Mouse (Mus musculus): ENCODE measurements around the gene Speg.

Gene Speg

GRCm38 (mm10) chr1:75365510-75366137 lies 9.5 kb upstream of the Speg start:
- DNase-seq, result no peak

DNA sequence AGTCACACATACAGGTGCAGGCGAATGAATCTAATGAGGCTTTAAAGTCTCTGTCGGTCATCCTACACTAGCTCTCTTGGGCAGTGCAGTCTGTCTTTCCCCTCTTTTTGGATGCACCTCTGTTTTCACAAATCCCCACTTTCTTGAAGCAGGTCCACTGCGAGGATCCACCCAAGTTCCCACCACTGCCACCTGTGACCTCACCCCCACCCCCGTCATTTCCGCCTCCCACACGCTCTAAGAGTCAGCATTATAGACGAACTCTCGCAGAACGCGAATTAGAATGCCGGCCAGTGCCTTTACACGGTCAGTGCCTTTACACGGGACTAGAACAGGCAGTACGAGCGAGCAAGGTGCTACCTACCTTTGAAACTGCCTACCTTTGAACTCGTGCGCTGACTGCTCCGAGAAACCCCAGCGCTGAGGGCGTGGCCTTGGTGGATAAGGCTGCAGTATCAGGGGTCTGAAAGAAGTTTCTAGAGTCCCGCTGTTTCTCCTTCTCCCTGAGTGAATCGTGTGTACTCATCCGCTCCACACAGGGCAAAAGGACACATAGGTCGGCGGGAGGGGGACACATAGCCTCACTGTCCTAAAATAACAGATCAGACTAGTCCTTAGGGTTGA lies 5.6 kb upstream of the Speg start:
- no peak for DNase-seq

DNA sequence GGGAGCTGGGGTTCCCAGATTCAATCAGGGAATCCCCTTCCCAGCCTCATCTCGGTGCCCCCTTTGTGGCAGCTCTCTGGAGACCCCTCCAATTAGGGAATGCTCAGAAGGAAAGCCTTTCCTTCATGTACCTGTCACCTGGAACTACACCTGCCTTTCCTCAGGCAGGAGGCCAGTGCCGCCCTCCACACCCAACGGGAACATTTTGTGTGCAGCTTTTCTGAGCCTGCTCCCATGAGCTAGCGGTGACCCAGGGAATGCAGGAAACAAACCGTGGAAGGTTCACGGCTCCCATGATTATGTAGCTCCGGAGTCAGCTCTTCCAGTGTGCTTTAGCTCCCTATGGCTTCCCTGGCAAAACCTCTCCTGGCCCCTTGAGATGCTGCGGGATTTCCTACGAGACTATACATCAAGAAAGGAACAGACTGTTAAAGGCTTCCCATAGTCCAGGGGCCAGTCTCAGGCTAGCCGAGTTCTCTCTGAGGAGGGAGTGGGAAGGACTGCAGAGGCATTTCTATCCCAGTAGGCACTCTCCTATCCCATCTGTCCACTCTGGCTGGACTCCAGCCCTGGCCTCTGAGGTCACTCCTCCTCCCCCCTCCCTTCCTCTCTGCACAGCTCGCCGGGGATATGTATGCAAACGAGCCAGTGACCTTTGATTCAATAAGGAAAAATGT lies 5.0 kb upstream of the Speg start:
- no peak for DNase-seq

GRCm38 (mm10) chr1:75371317-75372095 lies 3.6 kb upstream of the Speg start:
- peak; percentile 35 for DNase-seq

DNA sequence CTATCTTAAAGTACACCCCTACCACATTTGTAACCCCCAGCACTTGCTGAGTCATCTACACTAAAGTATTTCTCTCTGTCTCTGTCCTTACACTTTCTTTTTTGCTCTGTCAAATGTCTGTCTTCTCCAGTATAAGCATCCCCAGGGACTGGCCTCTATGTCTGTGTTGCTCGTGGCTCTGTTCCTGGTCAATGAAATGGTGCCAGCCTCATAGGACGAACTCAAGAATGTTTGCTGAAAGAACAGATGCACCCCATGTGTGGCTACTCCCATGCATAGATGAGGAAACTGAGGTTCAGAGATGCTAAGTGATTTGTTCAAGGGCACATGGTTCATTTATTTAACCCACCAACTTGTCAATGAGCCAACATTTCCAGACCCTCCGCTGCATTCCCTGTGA lies 2.6 kb upstream of the Speg start:
- DNase-seq, result no peak

- no peak for DNase-seq
Measured at GRCm38 (mm10) chr1:75373276-75373675, 1.8 kb upstream of the Speg start.

GRCm38 (mm10) chr1:75379196-75379595 lies 4.1 kb downstream of the Speg start:
- no peak for DNase-seq

DNA sequence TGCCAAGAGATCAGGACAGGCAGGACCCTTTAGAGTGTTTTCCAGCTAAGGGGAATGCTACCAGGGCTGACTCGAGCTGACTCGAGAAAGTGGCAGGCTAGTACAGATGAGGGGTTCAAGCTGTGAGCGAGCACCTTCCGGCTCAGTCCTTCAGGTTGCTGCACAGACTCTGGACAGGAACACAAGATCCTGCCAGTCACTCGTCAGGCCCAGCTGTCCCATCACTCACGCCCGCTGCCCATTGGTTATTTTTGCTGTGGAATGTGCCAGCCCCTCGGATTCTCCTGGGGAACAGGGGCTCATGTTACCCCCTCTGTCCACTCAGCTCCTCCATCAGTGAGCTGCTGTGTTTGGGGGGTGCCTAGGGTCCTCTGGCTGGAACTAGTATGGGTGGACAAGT lies 4.8 kb downstream of the Speg start:
- DNase-seq, result no peak

DNA sequence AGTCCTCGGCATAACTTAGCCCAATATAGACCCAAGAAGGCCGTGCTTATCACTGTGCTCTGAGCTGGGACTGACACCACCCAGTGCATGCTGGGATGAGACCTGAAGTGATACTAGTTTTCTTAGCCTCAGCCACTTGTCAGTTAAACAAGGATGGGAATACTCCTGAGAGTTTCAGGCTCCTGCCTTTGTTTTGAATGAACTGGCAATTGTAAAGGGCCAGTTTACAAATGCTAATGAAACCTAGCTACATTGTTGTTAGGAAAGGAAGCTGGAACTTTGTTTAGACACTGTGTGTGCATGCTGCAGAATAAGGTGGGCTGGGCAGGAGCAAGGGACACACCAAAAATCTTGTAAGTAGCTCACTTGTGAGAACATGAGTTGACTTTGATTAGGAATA lies 5.9 kb downstream of the Speg start:
- DNase-seq, result no peak

DNA sequence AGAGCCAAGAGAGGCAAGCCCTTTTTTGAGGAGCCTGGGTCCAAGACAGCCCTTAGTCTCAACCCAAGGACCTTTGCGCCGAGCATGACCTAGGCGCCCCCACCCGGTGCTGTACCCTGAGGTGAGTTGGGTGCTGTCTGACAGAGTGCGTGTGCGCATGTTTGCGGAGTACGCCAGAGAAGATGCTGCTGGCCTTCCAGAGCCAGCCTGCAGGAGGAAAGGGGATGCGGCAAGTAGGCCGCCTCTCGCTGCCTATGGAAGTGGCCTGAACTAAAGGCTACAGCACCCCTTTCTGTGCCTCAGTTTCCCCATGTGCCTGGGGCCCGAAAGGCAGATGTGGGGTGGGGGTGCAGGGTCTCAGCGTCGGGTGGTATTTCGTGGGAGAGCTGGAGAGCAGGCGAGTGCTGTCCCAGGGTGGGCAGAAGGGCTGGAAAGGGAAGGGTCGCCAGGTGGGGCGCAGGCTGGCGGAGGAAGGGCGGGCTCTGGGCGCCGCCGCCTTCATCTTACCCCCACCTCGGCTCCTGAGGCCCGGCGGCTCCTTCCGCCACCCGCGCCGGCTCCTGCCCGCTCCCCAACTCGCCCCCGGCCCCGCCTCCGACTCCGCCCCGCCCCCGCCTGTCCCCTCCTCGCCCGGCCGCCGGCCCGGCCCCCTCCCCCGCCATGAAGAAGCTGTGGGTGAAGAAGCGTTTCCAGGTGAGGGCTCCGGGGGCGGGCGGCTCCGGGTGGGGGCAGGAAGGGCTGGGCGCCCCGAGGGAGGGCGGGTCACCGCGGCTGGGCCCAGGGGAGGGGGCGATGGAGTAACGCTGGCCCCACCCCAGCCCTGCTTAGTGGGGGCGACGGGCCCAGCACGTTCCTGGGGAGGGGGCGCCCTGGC lies 6.6 kb downstream of the Speg start:
- peak; percentile 60 for DNase-seq

GRCm38 (mm10) chr1:75382356-75383071 lies 7.4 kb downstream of the Speg start:
- no peak for DNase-seq

- no peak for DNase-seq
Measured at GRCm38 (mm10) chr1:75384470-75385141, 9.5 kb downstream of the Speg start.

GRCm38 (mm10) chr1:75385142-75385730 lies 10.1 kb downstream of the Speg start:
- no peak for DNase-seq

DNA sequence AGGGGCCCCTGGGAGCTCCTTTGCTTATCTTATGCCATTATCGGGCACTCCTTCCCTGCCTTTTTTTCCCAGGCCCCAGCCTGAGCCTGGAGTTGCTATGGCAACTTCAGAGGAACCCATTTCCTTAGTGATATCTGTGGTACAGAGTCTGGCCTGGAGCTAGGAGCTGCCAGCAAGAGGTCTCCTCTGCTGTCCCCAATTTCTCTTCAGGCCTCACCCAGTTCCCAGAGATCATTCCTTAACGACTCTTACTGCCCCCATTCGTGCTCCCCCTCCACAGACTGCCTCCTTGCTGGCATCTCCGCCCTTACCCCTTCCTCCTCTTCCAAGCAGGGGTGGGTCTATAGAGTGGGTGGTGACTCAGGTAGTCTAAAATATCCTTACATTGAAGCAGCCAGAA lies 11.1 kb downstream of the Speg start:
- DNase-seq, result no peak

GRCm38 (mm10) chr1:75387469-75387928 lies 12.4 kb downstream of the Speg start:
- DNase-seq, result no peak

- DNase-seq, result peak; percentile 15
Measured at GRCm38 (mm10) chr1:75387929-75388897, 13.1 kb downstream of the Speg start.

- DNase-seq, result no peak
Measured at GRCm38 (mm10) chr1:75388898-75389515, 13.9 kb downstream of the Speg start.

DNA sequence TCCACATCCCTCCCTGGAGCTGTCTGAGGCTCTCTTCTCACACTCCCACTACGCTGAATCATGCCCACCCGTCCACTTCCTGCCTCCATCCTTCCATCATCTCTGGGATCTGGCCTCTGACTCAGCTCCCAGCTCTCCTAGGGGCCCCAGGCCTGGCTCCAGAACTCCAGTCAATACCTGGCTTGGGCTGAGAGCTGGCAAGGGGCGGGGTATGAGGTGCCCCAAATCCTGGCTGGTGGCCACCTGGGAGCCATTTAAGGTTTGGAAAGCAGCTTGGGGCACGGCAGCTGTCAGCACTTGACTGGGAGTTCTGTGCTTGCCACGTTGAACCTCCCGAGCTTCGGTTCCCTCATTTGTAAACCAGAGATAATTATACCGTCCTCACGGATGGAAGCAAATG lies 18.0 kb downstream of the Speg start:
- no peak for DNase-seq

DNA sequence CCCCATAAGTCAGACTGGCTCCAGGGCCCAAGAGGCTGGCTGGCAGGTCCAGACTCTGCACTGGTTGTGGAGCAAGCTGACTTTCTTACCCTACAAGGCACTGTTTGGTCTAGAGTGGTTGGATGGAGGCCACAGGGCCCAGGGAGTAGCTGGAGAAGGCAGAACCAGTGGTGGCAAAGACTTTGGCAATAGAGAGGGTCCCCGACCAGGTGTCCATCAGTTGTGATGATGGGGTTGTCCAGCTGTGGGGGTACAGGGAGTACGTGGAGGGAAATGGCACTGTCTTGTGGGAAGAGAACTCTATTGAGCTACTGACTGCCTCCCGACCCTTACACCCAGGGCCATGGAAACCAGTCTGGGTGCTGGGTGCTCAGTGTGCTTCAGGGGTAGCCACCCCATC lies 18.7 kb downstream of the Speg start:
- no peak for DNase-seq

Measured in thymus, postnatal 4 days (tissue).